In the genomic region with DNA sequence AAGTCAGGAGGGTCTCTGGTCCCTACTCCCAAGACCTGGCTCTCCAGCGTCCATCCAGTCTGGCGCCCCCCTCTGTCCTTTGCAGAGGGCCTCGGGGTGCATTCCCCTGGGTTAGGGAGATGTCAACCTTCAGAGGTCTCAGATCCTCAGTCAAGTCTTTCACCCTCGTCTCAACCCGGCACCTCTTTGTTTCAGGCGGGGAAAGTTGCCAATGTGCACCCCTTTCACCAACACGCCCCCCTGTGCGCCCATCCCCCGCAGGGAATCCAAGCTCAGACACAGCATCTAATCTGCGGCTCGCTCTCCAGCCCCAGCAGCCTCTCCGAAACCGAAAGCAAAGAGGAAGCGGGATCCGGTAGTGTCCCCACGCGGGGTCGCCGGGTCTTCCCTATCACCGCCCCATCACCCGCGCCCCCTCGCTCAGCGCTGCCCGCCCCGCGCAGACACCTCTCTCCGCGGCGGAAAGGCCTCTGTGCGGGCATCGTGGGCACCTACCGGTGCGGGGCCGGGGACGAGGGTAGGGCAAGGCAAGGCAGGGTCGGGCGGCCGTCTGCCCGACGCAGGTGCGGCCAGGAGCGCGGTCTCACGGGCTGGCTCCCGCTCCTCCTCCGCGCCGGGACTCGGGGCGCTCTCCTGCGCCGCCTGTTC, we compare ENCODE assay signal across 8 mouse cellular contexts. TPM values are rescaled to one million over a fixed set of nuclear protein-coding genes. Genes with fewer than 3 reads are reported as not detected.
DNase-seq lines count a peak whose midpoint lies in the region; ATAC-seq lines count a peak whose summit lies in the region.

No protein-coding gene starts in this region.

- peaks cover 19% of the 10 kb centered on the region for H3K27me3 ChIP-seq in limb, embryonic 15.5 days
- no peaks in the 10 kb centered on the region for H3K27me3 ChIP-seq in midbrain, embryonic 15.5 days (replicated peaks)

- peak overlapping the region; percentile 88 for H3K4me3 ChIP-seq in limb, embryonic 15.5 days
- peak overlapping the region; percentile 99 for H3K4me3 ChIP-seq in midbrain, embryonic 15.5 days

- 0 out of 2 replicates have a peak, but pooled peaks have one; percentile 8 for ATAC-seq in limb, embryonic 15.5 days (ENCODE audit: insufficient number of reproducible peaks, low FRiP score, low TSS enrichment, low read depth)
- peak; percentile 86 for ATAC-seq in midbrain, embryonic 15.5 days (replicated peaks)

- H3K36me3 ChIP-seq in limb, embryonic 15.5 days, result no peaks in the 10 kb centered on the region
- H3K36me3 ChIP-seq in midbrain, embryonic 15.5 days (replicated peaks), result no peaks in the 10 kb centered on the region

- peaks cover 11% of the 10 kb centered on the region for H3K4me1 ChIP-seq in limb, embryonic 15.5 days
- peaks cover 20% of the 10 kb centered on the region for H3K4me1 ChIP-seq in midbrain, embryonic 15.5 days

- under 1% methylated on average over 50 of the region's 53 CpGs for WGBS in limb, embryonic 15.5 days
- WGBS in midbrain, embryonic 15.5 days, result under 1% methylated on average over 52 of the region's 53 CpGs

- peak; percentile 25 for DNase-seq in ovary, postnatal 10 days (ENCODE audit: low spot score)
- DNase-seq in ovary, adult 18-20 months (ENCODE audit: low spot score), result no peak
- DNase-seq in embryo, embryonic 11.5 days (ENCODE audit: low read depth, low spot score), result peak; percentile 27
- DNase-seq in heart, adult 18-20 months, result peak; percentile 63 to 64
- DNase-seq in kidney, adult 11 months, result peak; percentile 25
- DNase-seq in spleen, postnatal 36 days (ENCODE audit: low spot score in 2 of 2), result peak; percentile 53 to 58

- H3K4me2 ChIP-seq in limb, embryonic 15.5 days, result peak overlapping the region; percentile 92
- peak overlapping the region; percentile 79 for H3K4me2 ChIP-seq in midbrain, embryonic 15.5 days

- peak overlapping the region; percentile 64 for H3K9ac ChIP-seq in limb, embryonic 15.5 days
- peak overlapping the region; percentile 98 for H3K9ac ChIP-seq in midbrain, embryonic 15.5 days

- H3K9me3 ChIP-seq in limb, embryonic 15.5 days, result no peaks in the 10 kb centered on the region
- no peaks in the 10 kb centered on the region for H3K9me3 ChIP-seq in midbrain, embryonic 15.5 days

- H3K27ac ChIP-seq in limb, embryonic 15.5 days, result no peak overlapping the region
- peak overlapping the region; percentile 93 for H3K27ac ChIP-seq in midbrain, embryonic 15.5 days

RNA-seq across cellular contexts. Expression of gene Tmem229b, which starts 0.8 kb away (rescaled TPM):
- 1 to 10 TPM; 3.6 to 4.3 TPM for total RNA-seq in heart, adult 18-20 months (2021)
- 5.8 and 6.0 TPM in 2 replicates for polyA plus RNA-seq in limb, embryonic 15.5 days (2015; fragmentation: Nextera tagmentation; extraction: Ambion mirVana)
- polyA plus RNA-seq in midbrain, embryonic 15.5 days (2015; fragmentation: Nextera tagmentation; extraction: Ambion mirVana), result 82.0 and 82.1 TPM in 2 replicates

RNA-seq across cellular contexts. Expression of gene Plekhh1, which starts 22.4 kb away (rescaled TPM):
- total RNA-seq in heart, adult 18-20 months (2021), result 1 to 10 TPM; 1.2 to 2.5 TPM
- 3.4 TPM in 2 replicates for polyA plus RNA-seq in limb, embryonic 15.5 days (2015; fragmentation: Nextera tagmentation; extraction: Ambion mirVana)
- polyA plus RNA-seq in midbrain, embryonic 15.5 days (2015; fragmentation: Nextera tagmentation; extraction: Ambion mirVana), result 3.3 and 3.7 TPM in 2 replicates

Comparison
In these comparisons a context has a peak if more than half of its experiments do, and no peak if none do; other contexts are left out.
1. RNA of gene Tmem229b, which starts 0.8 kb away (polyA plus RNA-seq): 82.0 to 82.1 TPM in midbrain, embryonic 15.5 days; 5.8 to 6.0 TPM in limb, embryonic 15.5 days; every median in the first group is over 10 times any median in the second.